Mouse (Mus musculus): ENCODE data around the gene Prss30. TPM values are rescaled to one million over a fixed set of nuclear protein-coding genes. Genes with fewer than 3 reads are reported as not detected.

Gene Prss30
- 0.45 and 0.55 TPM in 2 replicates for polyA plus RNA-seq (2012; rRNA removed)

DNA sequence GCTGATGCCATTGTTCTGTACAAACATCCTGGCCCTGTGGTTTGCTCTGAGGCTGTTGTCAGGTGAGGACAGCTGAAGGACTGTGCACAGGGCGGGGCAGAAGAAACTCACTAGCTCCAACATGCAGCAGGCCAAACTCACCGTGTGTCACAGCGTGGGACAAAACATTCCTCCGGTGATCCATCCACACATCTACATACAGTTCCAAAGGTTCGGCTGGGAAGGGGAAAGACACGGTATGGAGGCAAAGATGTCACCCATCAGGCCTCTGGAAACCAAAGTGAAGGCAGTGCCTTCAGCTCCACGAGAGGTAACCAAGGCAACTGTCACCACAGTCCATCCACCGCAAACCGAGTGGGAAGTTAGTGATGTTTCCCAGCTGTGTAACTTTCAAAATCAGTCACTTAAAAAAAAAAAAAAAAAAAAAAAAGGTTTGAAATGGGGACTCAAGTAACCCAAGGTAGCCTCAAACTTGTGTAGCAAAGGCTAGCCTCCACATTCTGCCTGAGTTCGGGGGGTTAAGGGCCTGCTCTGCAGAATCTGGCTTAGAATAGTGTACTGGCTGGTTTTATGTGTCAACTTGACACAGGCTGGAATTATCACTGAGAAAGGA lies at the start of gene Prss30:
Prss30 (minus strand) TSS at position 270 of the 613 bp plus-strand sequence.

GRCm38 (mm10) chr17:23997901-23998300 lies 17.5 kb upstream of the Prss30 start, which contains the start of gene Prss22:
TSS of gene Prss22 (minus strand) at chr17:23998100.

GRCm38 (mm10) chr17:23955174-23955573 lies 25.2 kb downstream of the Prss30 start, which contains the start of gene Sbpl:
TSS of gene Sbpl (minus strand) at chr17:23955274.

DNA sequence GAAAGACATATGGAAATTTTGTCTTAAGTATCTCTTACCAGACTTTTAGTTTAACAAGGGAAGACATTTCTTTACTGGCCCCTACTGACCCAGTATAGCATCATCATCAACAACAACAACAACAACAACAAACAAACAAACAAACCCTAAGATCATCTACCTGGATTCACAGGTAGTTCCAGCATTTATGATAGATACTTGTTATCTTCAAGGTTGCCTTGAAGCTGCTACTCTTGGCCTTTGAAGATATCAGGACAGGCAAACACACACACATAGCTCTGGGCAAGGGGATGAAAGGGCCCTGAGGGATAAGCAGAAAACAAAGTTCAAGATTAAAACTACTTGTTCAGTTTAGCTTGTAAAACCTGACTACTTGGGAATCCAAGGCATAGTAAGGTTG lies 39.0 kb downstream of the Prss30 start, which contains the start of gene Sbp:
Sbp (plus strand) TSS at position 301 of the 400 bp plus-strand sequence.

Other genes with a start within 250 kb of the Prss30 start
- gene Paqr4, start 239.7 kb downstream of the Prss30 start, polyA plus RNA-seq (2012; rRNA removed): 95.8 and 156 TPM in 2 replicates
- 3.2 and 6.6 TPM in 2 replicates for gene Kremen2, start 234.7 kb downstream of the Prss30 start, polyA plus RNA-seq (2012; rRNA removed)
- gene Flywch1, start 209.0 kb downstream of the Prss30 start, polyA plus RNA-seq (2012; rRNA removed): 11.7 and 13.7 TPM in 2 replicates
- 3.7 and 5.8 TPM in 2 replicates for gene Flywch2, start 194.5 kb downstream of the Prss30 start, polyA plus RNA-seq (2012; rRNA removed)
- 196 and 280 TPM in 2 replicates for gene Srrm2, start 190.0 kb downstream of the Prss30 start, polyA plus RNA-seq (2012; rRNA removed)
- gene Elob, start 151.4 kb downstream of the Prss30 start, polyA plus RNA-seq (2012; rRNA removed): 361 and 511 TPM in 2 replicates
- 0.04 and 0.39 TPM in 2 replicates for gene Prss33, start 144.5 kb downstream of the Prss30 start, polyA plus RNA-seq (2012; rRNA removed)
- 9.4 and 22.5 TPM in 2 replicates for gene Prss32, start 136.7 kb downstream of the Prss30 start, polyA plus RNA-seq (2012; rRNA removed)
- gene Prss41, start 136.4 kb downstream of the Prss30 start, polyA plus RNA-seq (2012; rRNA removed): 0.24 and 1.5 TPM in 2 replicates
- not detected in 2 replicates for gene Prss21, start 112.5 kb downstream of the Prss30 start, polyA plus RNA-seq (2012; rRNA removed)
- not detected in 2 replicates for gene Dcpp1, start 99.7 kb downstream of the Prss30 start, polyA plus RNA-seq (2012; rRNA removed)
- gene Dcpp2, start 99.7 kb downstream of the Prss30 start, polyA plus RNA-seq (2012; rRNA removed): not detected in 2 replicates
- gene Dcpp3, start 63.1 kb downstream of the Prss30 start, polyA plus RNA-seq (2012; rRNA removed): not detected in 2 replicates
- gene Sbp, start 38.9 kb downstream of the Prss30 start, polyA plus RNA-seq (2012; rRNA removed): not detected in 2 replicates
- not detected in 2 replicates for gene Sbpl, start 25.3 kb downstream of the Prss30 start, polyA plus RNA-seq (2012; rRNA removed)
- gene Prss22, start 17.5 kb upstream of the Prss30 start, polyA plus RNA-seq (2012; rRNA removed): 0.58 and 0.98 TPM in 2 replicates
- gene Prss27, start 57.6 kb upstream of the Prss30 start, polyA plus RNA-seq (2012; rRNA removed): 10.9 and 15.8 TPM in 2 replicates
- 12.6 and 22.9 TPM in 2 replicates for gene Kctd5, start 92.9 kb upstream of the Prss30 start, polyA plus RNA-seq (2012; rRNA removed)
- 5.5 and 8.3 TPM in 2 replicates for gene Pdpk1, start 170.4 kb upstream of the Prss30 start, polyA plus RNA-seq (2012; rRNA removed)
- gene Amdhd2, start 183.2 kb upstream of the Prss30 start, polyA plus RNA-seq (2012; rRNA removed): 19.8 and 28.3 TPM in 2 replicates
- gene Atp6v0c, start 189.1 kb upstream of the Prss30 start, polyA plus RNA-seq (2012; rRNA removed): 453 and 617 TPM in 2 replicates
- 4.8 and 7.3 TPM in 2 replicates for gene Tbc1d24, start 225.0 kb upstream of the Prss30 start, polyA plus RNA-seq (2012; rRNA removed)
- 2.0 and 3.2 TPM in 2 replicates for gene Ntn3, start 229.0 kb upstream of the Prss30 start, polyA plus RNA-seq (2012; rRNA removed)
- 2.8 and 4.9 TPM in 2 replicates for gene Tedc2, start 240.3 kb upstream of the Prss30 start, polyA plus RNA-seq (2012; rRNA removed)

Measured in stomach, adult 2 months (tissue).